Mouse (Mus musculus) T-helper 1 cell (primary cell): Measurements from ENCODE around the gene Gm42674.

Experiments
- in situ Hi-C: fragments of 300-600 bp; cut with MboI, MseI; formaldehyde crosslinking; loops from one replicate; pipeline ENCODE4 v1.15.1; 2025; ENCODE audit warnings: high pct_unique_total_duplicates

Gm42674 gene

DNA sequence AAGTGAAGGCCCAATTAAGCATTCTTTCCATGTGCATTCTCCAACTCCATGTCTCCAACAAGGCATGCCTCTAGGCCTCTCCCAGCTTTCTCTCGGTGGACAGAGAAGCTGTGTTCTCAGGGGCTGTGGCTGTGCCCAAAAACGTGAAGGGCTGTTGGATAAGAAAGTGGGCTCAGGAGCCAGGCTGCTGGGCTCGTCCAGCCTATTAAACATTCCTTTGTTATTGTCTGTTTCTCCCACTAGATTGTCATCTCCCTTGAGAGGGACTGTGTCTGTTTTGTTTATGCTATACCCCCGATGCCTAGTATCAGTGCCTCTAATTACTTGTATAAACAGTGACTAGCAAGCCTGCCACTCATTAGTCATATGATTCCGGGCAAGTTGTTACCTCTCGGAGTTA is 4.0 kb upstream of the Gm42674 start:
- in situ Hi-C loops, result no loop called here

DNA sequence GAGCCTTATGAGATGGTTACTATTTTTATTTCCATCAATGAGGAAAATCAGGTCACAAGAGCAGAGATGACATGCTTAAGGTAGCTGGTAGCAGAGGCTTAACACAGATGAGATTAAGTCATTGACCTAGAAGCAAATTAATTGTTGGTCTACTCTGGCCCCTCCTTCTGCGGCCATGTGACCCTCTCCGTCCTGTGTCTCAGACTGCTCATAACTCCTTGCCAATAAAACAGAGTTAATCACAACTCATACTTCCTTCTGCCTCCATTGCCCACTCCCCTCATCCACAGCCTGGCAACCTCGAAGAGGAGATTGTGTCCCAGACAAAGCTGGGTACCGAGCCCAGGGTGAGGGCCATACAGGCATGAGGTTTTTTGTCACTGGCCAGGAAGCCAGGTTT is 3.5 kb upstream of the Gm42674 start:
- in situ Hi-C loops, result no loop called here

GRCm38 (mm10) chr3:90599401-90599800 is 2.3 kb upstream of the Gm42674 start:
- in situ Hi-C loops, result no loop called here

- in situ Hi-C loops, result no loop called here
Observed at GRCm38 (mm10) chr3:90600036-90600435, 1.7 kb upstream of the Gm42674 start.

DNA sequence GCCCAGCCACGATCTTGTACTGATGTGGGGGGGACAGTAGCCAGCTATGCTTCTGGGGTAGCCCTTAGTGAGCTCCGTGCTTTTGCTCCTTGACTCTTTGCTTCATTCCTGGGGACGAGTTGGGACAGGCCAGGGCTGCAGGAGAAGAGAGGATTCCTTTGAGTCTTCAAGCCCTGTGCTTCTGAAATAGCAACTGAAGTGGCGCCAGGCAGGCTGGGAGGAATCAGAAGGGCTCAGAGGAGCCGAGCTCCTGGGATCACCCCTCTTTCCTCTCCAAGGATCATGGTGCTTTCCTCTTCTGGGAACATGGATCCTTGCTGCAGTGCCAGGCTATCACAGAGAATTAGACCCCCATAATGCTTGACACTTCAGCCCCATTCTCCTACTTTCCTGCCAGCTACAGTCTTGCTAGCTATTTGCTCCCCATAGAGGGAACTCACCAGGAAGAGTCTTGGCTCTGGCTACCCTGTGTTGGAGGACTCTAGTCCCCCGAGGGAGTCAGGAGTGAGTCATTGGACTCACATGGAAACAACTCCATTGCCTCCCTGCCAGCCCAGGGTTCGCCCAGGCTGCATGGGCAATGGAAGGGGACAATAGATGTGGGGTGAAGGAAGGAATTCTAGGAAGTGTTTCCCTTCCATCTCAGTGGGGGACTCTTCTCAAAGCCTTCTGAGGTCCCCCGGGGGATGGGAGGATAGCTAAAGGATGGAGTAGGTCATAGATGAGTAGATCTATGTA is 1.1 kb upstream of the Gm42674 start:
- in situ Hi-C loops, result no loop called here

DNA sequence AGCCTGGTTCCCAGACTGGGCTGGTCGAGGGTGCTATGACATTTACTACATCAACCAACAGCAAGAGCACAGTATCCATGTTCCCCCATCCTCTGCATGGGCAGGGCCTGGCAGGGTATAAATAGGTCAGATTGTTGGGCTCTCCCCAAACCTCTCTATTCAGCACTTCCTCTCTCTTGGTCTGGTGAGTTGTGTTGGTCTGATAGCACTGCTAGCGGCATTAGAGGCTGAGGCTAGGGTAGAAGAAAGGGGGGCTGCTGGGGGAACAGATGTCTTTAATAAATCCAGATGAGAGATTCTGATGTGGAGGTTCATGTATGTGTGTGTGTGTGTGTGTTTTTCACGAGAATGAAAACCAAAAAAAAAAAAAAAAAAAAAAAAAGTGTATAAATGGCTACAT is 1.9 kb downstream of the Gm42674 start, which contains the start of gene S100a4:
TSS of gene S100a4 (plus strand) at position 149 of the 400 bp plus-strand sequence.
- in situ Hi-C loops, result no loop called here

DNA sequence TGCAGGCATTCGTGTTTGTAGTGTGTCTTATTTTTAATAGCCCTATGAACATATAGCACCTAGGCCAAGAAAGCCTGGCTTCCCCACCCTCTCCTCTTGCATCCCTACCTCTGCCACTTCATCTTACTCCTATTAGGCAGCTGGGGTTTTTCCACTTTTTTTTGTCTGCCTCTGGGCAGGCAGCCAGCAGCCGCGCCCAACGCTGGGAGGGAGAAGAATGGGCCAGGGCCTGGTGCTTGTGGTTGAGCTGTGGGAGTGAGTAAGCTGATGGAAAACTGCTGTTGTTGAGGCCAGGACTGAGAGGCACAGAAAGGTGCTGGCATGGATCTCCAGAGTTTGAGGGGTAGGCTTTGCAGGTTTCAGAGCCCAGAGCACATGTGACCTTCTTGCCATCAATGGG is 2.7 kb downstream of the Gm42674 start:
- in situ Hi-C loops, result no loop called here

DNA sequence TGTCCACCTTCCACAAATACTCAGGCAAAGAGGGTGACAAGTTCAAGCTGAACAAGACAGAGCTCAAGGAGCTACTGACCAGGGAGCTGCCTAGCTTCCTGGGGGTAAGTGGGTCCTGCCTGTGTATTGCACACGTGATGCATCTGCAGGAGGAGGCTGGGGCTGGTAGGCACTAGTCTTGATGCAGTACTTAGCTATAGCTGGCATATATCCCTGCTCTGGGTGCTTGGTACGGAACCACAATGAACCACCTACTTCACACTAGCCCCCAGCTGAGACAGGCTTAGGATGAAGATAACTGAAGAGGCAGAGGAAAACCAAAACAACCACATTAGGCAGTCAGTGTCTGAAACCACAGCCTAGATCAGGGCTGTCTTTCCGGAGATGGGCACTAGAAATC is 3.3 kb downstream of the Gm42674 start:
- in situ Hi-C loops, result no loop called here

DNA sequence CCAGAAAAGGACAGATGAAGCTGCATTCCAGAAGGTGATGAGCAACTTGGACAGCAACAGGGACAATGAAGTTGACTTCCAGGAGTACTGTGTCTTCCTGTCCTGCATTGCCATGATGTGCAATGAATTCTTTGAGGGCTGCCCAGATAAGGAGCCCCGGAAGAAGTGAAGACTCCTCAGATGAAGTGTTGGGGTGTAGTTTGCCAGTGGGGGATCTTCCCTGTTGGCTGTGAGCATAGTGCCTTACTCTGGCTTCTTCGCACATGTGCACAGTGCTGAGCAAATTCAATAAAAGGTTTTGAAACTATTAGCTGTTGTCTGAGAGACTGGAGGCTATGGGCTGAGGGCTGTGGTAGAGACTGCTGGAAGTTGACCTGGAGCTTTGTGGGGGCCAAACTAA is 4.0 kb downstream of the Gm42674 start:
- in situ Hi-C loops, result no loop called here

DNA sequence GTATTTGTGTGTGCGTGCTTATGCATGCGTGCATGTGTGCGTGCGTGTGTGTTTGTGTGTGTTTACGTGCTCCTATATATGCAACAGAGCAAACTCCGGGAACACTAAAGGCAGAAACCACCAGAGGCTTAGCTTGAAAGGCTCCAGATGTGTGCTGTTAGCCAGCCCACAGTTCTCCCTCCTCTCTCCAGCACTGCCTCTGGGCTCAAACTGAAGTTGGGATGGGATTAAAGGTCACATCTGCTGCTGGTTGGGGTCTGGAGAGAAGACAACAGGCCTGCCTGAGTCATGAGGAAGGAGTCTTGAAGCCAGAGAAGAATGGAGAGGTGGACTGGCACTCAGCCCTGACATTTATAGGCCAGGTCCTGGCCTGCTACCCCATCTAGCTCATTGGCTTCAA is 4.5 kb downstream of the Gm42674 start:
- in situ Hi-C loops, result no loop called here

GRCm38 (mm10) chr3:90607361-90607760 is 5.7 kb downstream of the Gm42674 start:
- in situ Hi-C loops, result no loop called here

- in situ Hi-C loops, result no loop called here
Observed at GRCm38 (mm10) chr3:90608223-90608622, 6.5 kb downstream of the Gm42674 start, which contains the start of gene S100a5. Gene S100a5, plus strand, starts transcription at chr3:90608523.

DNA sequence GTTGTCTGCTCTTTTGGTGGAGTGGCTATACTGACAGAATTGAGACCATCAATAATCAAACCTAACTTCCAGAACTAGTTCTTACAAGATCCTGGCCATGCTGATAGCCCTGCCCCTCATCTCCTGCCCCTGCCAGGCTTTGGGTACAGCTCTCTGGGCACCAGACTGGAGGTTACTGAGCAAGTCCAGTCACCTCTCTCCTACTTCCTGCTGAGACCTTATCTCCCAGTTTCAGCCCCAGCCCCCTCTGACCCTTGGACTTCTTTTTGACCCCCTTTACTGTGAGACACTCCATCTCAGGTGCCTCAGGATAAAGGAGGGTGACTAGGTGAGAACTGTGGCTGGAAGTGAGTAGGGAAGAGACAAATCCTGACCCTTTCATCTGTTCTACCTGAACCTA is 7.4 kb downstream of the Gm42674 start:
- in situ Hi-C loops, result no loop called here

- in situ Hi-C loops, result loop anchor here (5.0 kb wide), 1 partner anchor 34 kb away; no protein-coding TSS in a partner anchor
Observed at GRCm38 (mm10) chr3:90611494-90611893, 9.8 kb downstream of the Gm42674 start.

GRCm38 (mm10) chr3:90612061-90612460 is 10.4 kb downstream of the Gm42674 start:
- in situ Hi-C loops, result loop anchor here (5.0 kb wide), 1 partner anchor 35 kb away; no protein-coding TSS in a partner anchor

DNA sequence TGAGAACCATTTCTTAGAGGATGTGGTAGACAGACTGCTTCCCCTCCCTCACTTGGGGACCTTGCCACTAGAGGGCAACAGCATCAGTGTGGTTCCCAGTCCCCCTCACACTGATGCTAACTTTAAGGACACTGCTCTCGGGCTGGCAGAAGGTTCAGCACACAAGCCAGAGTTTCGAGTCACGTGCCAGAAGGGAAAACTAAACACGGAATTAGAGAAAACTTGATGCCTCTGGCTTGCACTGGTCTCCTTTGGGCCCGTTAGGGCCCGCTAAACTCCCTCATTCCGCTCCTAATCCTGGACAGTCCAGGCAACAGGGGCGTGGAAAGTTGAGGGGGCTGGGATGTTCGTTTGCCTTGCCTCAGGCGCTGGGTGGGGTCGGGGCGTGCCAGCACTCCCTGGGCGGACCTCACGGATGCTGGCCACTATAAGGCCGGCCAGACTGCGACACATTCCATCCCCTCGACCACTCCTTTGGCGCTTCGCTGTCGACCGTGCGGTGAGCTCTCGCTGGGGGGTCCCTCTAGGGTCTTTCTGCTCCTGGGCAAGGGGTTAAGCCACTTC is 11.1 kb downstream of the Gm42674 start, which contains the start of gene S100a6:
TSS of gene S100a6 (plus strand) at position 155 of the 564 bp plus-strand sequence.
- in situ Hi-C loops, result loop anchor here (5.0 kb wide), 1 partner anchor 36 kb away; no protein-coding TSS in a partner anchor

DNA sequence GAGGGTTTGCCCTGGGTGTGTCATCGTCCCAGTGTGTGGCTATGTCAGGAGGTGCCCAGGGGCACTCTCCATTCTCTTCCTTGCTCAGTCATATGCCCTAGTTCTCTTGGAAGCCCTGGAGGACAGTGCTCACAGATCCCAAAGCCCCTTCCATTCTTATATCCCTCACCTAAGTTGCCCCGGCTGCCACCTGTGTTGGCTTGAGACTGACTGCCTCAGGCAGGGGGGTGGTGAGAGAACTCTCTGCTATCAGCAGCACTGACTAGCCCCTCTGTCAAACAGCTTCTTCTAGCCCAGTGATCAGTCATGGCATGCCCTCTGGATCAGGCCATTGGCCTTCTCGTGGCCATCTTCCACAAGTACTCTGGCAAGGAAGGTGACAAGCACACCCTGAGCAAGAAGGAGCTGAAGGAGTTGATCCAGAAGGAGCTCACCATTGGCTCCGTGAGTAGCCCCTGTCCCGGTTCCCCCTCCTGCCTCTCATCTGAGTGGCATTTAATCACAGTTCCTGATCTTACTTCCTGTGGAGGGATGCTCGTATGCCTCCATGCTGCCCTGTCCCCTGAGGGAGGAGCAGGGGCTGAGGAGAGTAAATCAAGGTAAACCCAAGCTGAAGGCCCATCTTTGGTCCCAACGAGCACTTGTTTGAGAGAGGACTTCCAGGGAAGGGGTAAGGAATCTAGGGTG is 11.9 kb downstream of the Gm42674 start:
- in situ Hi-C loops, result loop anchor here (5.0 kb wide), 1 partner anchor 36 kb away; no protein-coding TSS in a partner anchor

DNA sequence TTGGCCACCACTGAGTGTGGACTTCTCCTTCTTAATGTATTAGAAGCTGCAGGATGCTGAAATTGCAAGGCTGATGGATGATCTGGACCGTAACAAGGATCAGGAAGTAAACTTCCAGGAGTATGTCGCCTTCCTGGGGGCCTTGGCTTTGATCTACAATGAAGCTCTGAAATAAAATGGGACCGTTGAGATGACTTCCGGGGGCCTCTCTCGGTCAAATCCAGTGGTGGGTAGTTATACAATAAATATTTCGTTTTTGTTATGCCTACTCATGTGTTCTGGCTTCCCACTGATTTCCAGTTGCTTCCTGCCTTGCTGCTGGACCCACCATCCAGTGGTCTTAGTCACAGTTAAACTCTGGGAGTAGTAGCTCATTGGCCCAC is 12.4 kb downstream of the Gm42674 start:
- in situ Hi-C loops, result loop anchor here (5.0 kb wide), 1 partner anchor 37 kb away; no protein-coding TSS in a partner anchor

GRCm38 (mm10) chr3:90614611-90615251 is 13.0 kb downstream of the Gm42674 start:
- in situ Hi-C loops, result loop anchor here (5.0 kb wide), 1 partner anchor 37 kb away; no protein-coding TSS in a partner anchor

- in situ Hi-C loops, result no loop called here
Observed at GRCm38 (mm10) chr3:90615415-90615814, 13.7 kb downstream of the Gm42674 start.

DNA sequence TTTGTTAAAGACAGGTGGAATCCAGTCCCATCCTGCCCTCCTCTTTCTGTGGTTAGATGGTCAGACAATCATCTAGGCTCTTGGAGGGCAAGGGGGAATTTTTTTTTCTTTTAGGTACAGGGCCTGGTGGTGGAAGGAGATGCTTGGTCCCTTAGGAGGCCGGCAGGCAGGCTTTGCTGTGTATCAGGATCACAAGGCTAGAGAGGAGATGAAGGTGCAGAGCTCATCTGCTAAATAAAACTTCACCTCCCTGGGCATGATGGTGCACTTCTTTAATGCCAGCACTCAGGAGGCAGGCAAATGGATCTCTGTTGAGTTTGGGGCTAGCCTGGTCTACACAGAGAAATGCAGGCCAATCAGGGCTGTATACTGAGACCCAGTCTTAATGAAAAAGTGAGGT is 14.2 kb downstream of the Gm42674 start:
- in situ Hi-C loops, result no loop called here

- in situ Hi-C loops, result no loop called here
Observed at GRCm38 (mm10) chr3:90617586-90617985, 15.9 kb downstream of the Gm42674 start.
